Mouse (Mus musculus) forebrain, embryonic 15.5 days (tissue): ENCODE data around the gene Olfr522. TPM values are rescaled to one million over a fixed set of nuclear protein-coding genes. Genes with fewer than 3 reads are reported as not detected.
"Not testable (repeated sequence)": the region's sequence is repeated elsewhere in the genome, so short reads cannot be mapped to it uniquely, and the experiment has no call there.

Experiments used
- ATAC-seq: fragments of 200-750 bp; cut with Nextera tagmentation; replicated peaks from 2 replicates; pipeline ENCODE4 v1.8.0; 2017; ENCODE audit warnings: mild to moderate bottlenecking, moderate TSS enrichment, moderate library complexity
- H3K27ac ChIP-seq: fragments of 300-500 bp; sonication (generic); replicated peaks from 2 replicates; pipeline ENCODE4 v1.5.1; 2015; ENCODE audit warnings: mild to moderate bottlenecking, inconsistent platforms
- H3K27me3 ChIP-seq: fragments of 300-500 bp; sonication (generic); 2 replicates; pipeline ENCODE4 v1.6.1; 2015; ENCODE audit warnings: inconsistent platforms
- H3K36me3 ChIP-seq: fragments of 300-500 bp; sonication (generic); 2 replicates; pipeline ENCODE4 v1.6.1; 2015; ENCODE audit warnings: mild to moderate bottlenecking, inconsistent platforms
- H3K4me1 ChIP-seq: fragments of 300-500 bp; sonication (generic); 2 replicates; pipeline ENCODE4 v1.6.1; 2015; ENCODE audit warnings: inconsistent platforms
- H3K4me2 ChIP-seq: fragments of 300-500 bp; sonication (generic); replicated peaks from 2 replicates; pipeline ENCODE4 v1.6.1; 2015; ENCODE audit warnings: mild to moderate bottlenecking, inconsistent platforms
- H3K4me3 ChIP-seq: fragments of 300-500 bp; sonication (generic); 2 replicates; pipeline ENCODE4 v1.5.1; 2015; ENCODE audit warnings: mild to moderate bottlenecking, inconsistent platforms
- H3K9ac ChIP-seq: fragments of 300-500 bp; sonication (generic); replicated peaks from 2 replicates; pipeline ENCODE4 v1.6.1; 2015; ENCODE audit warnings: mild to moderate bottlenecking, inconsistent platforms
- H3K9me3 ChIP-seq: fragments of 300-500 bp; sonication (generic); 2 replicates; pipeline ENCODE4 v1.6.1; 2016; ENCODE audit warnings: inconsistent platforms
- WGBS: fragments of 180-500 bp; shearing (Covaris S2); methylation state at CpG from one replicate; pipeline ENCODE4 v1.1.7; 2015; ENCODE audit warnings: mixed read lengths; 5-methylcytosine and 5-hydroxymethylcytosine counted together
- polyA plus RNA-seq: library from polyadenylated mRNA; unstranded; fragments of >200 nt; fragmentation: Nextera tagmentation; extraction: Ambion mirVana; gene quantifications from 2 replicates; pipeline ENCODE4 v1.2.1, GENCODE M21; 2015

The Olfr522 gene
- polyA plus RNA-seq, 1 experiment from 2014 or later, result not detected

GRCm38 (mm10) chr7:140153383-140153782, 11.2 kb downstream of the Olfr522 start:
- H3K4me3 ChIP-seq, result peak overlapping the region; percentile 46
- peak; percentile 24 for ATAC-seq
- WGBS, result 8% methylated on average over 28 of the region's 28 CpGs
- no peaks in the 10 kb centered on the region for H3K36me3 ChIP-seq
- H3K4me2 ChIP-seq, result peak overlapping the region; percentile 61
- H3K9ac ChIP-seq, result peak overlapping the region; percentile 41
- peaks cover 8% of the 10 kb centered on the region; the same call in 1 of the 2 replicates for H3K27me3 ChIP-seq
- peaks cover 8% of the 10 kb centered on the region for H3K4me1 ChIP-seq
- no peak overlapping the region for H3K27ac ChIP-seq
- no peaks in the 10 kb centered on the region for H3K9me3 ChIP-seq

- H3K27me3 ChIP-seq, result no peaks in the 10 kb centered on the region
- no peak overlapping the region for H3K27ac ChIP-seq
- no peak overlapping the region for H3K9ac ChIP-seq
- H3K9me3 ChIP-seq, result no peaks in the 10 kb centered on the region
- H3K4me2 ChIP-seq, result no peak overlapping the region
- 88% methylated on average over 4 of the region's 4 CpGs for WGBS
- ATAC-seq, result no peak
- H3K4me1 ChIP-seq, result peaks cover 3% of the 10 kb centered on the region; the same call in 1 of the 2 replicates
- no peak overlapping the region for H3K4me3 ChIP-seq
- H3K36me3 ChIP-seq, result no peaks in the 10 kb centered on the region
Observed at GRCm38 (mm10) chr7:140144550-140144949, 20.0 kb downstream of the Olfr522 start.

- no peak for ATAC-seq
- Histone ChIP-seq H3K36me3 (no peaks in the 10 kb centered on the region), H3K4me2 (no peak overlapping the region), H3K27me3 (no peaks in the 10 kb centered on the region), H3K9me3 (no peaks in the 10 kb centered on the region), H3K9ac (no peak overlapping the region), H3K27ac (no peak overlapping the region), H3K4me1 (peaks cover 12% of the 10 kb centered on the region), H3K4me3 (no peak overlapping the region)
- WGBS, result 7% methylated on average over 14 of the region's 14 CpGs
Observed at GRCm38 (mm10) chr7:140141350-140141749, 23.2 kb downstream of the Olfr522 start.

GRCm38 (mm10) chr7:140138021-140138310, 26.6 kb downstream of the Olfr522 start:
- H3K9ac ChIP-seq, result peak overlapping the region; percentile 68
- no peak; the same call in 1 of the 2 replicates for ATAC-seq
- H3K4me1 ChIP-seq, result peaks cover 12% of the 10 kb centered on the region
- no peaks in the 10 kb centered on the region for H3K9me3 ChIP-seq
- no peaks in the 10 kb centered on the region for H3K27me3 ChIP-seq
- peak overlapping the region; percentile 63 for H3K4me3 ChIP-seq
- H3K27ac ChIP-seq, result peak overlapping the region; percentile 70; the same call in 1 of the 2 replicates
- H3K36me3 ChIP-seq, result no peaks in the 10 kb centered on the region
- peak overlapping the region; percentile 79 for H3K4me2 ChIP-seq
- under 1% methylated on average over 8 of the region's 8 CpGs for WGBS

GRCm38 (mm10) chr7:140137135-140138020, 27.2 kb downstream of the Olfr522 start, which contains the start of gene Mtg1:
Gene Mtg1 (plus strand): TSS chr7:140137564.
- WGBS, result 2% methylated on average over 39 of the region's 39 CpGs
- H3K27ac ChIP-seq, result peak within 1 kb of the TSS; percentile 70
- no peaks in the 10 kb centered on the region for H3K9me3 ChIP-seq
- H3K4me1 ChIP-seq, result peaks cover 12% of the 10 kb centered on the region
- H3K36me3 ChIP-seq, result no peaks in the 10 kb centered on the region
- H3K4me3 ChIP-seq, result peak within 1 kb of the TSS; percentile 63
- ATAC-seq, result peak; percentile 98
- H3K9ac ChIP-seq, result peak within 1 kb of the TSS; percentile 68
- peak within 1 kb of the TSS; percentile 79 for H3K4me2 ChIP-seq
- H3K27me3 ChIP-seq, result no peaks in the 10 kb centered on the region

- no peak overlapping the region for H3K27ac ChIP-seq
- H3K27me3 ChIP-seq, result no peaks in the 10 kb centered on the region
- no peak for ATAC-seq
- peaks cover 9% of the 10 kb centered on the region for H3K4me1 ChIP-seq
- no peaks in the 10 kb centered on the region for H3K9me3 ChIP-seq
- no peak overlapping the region for H3K9ac ChIP-seq
- WGBS, result 93% methylated on average over 5 of the region's 5 CpGs
- H3K4me3 ChIP-seq, result no peak overlapping the region
- no peak overlapping the region for H3K4me2 ChIP-seq
- no peaks in the 10 kb centered on the region for H3K36me3 ChIP-seq
Observed at GRCm38 (mm10) chr7:140135106-140135770, 29.3 kb downstream of the Olfr522 start.

GRCm38 (mm10) chr7:140134033-140134432, 30.5 kb downstream of the Olfr522 start:
- H3K27ac ChIP-seq, H3K9me3 ChIP-seq, H3K27me3 ChIP-seq, H3K4me1 ChIP-seq, H3K36me3 ChIP-seq, H3K9ac ChIP-seq, H3K4me2 ChIP-seq, H3K4me3 ChIP-seq, ATAC-seq: not testable (repeated sequence)
- WGBS, result 91% methylated on average over 7 of the region's 7 CpGs

GRCm38 (mm10) chr7:140132184-140132583, 32.4 kb downstream of the Olfr522 start:
- H3K4me3 ChIP-seq, H3K36me3 ChIP-seq, H3K27me3 ChIP-seq, H3K9ac ChIP-seq, H3K27ac ChIP-seq, H3K4me2 ChIP-seq, H3K9me3 ChIP-seq, ATAC-seq, H3K4me1 ChIP-seq: not testable (repeated sequence)
- WGBS, result 95% methylated on average over 7 of the region's 7 CpGs

GRCm38 (mm10) chr7:140127911-140128310, 36.7 kb downstream of the Olfr522 start:
- H3K27ac ChIP-seq, result no peak overlapping the region
- ATAC-seq, result no peak
- H3K4me2 ChIP-seq, result no peak overlapping the region
- H3K4me3 ChIP-seq, result no peak overlapping the region
- H3K9ac ChIP-seq, result no peak overlapping the region
- WGBS, result 91% methylated on average over 2 of the region's 2 CpGs
- H3K36me3 ChIP-seq, result no peaks in the 10 kb centered on the region
- H3K4me1 ChIP-seq, result peaks cover 9% of the 10 kb centered on the region; the same call in 1 of the 2 replicates
- H3K27me3 ChIP-seq, result no peaks in the 10 kb centered on the region
- no peaks in the 10 kb centered on the region for H3K9me3 ChIP-seq

- peaks cover 9% of the 10 kb centered on the region; the same call in 1 of the 2 replicates for H3K4me1 ChIP-seq
- no peak overlapping the region for H3K4me3 ChIP-seq
- no peaks in the 10 kb centered on the region for H3K9me3 ChIP-seq
- 90% methylated on average over 3 of the region's 3 CpGs for WGBS
- H3K9ac ChIP-seq, result no peak overlapping the region
- H3K4me2 ChIP-seq, result no peak overlapping the region
- no peak overlapping the region for H3K27ac ChIP-seq
- no peaks in the 10 kb centered on the region for H3K27me3 ChIP-seq
- no peak for ATAC-seq
- H3K36me3 ChIP-seq, result no peaks in the 10 kb centered on the region
Observed at GRCm38 (mm10) chr7:140126934-140127333, 37.6 kb downstream of the Olfr522 start.

- H3K4me2 ChIP-seq, result peak overlapping the region; percentile 94
- 9% methylated on average over 5 of the region's 5 CpGs for WGBS
- H3K4me1 ChIP-seq, result peaks cover 9% of the 10 kb centered on the region; the same call in 1 of the 2 replicates
- no peaks in the 10 kb centered on the region for H3K36me3 ChIP-seq
- peak overlapping the region; percentile 91 for H3K4me3 ChIP-seq
- ATAC-seq, result peak; percentile 21; the same call in 1 of the 2 replicates
- peak overlapping the region; percentile 83 for H3K9ac ChIP-seq
- no peak overlapping the region for H3K27ac ChIP-seq
- H3K27me3 ChIP-seq, result no peaks in the 10 kb centered on the region
- no peaks in the 10 kb centered on the region for H3K9me3 ChIP-seq
Observed at GRCm38 (mm10) chr7:140126022-140126350, 38.6 kb downstream of the Olfr522 start.

GRCm38 (mm10) chr7:140125278-140126021, 39.1 kb downstream of the Olfr522 start:
- peak; percentile 97 for ATAC-seq
- Histone ChIP-seq H3K4me2 (peak overlapping the region; percentile 94), H3K36me3 (no peaks in the 10 kb centered on the region), H3K9ac (peak overlapping the region; percentile 83), H3K27me3 (no peaks in the 10 kb centered on the region), H3K27ac (no peak overlapping the region), H3K9me3 (no peaks in the 10 kb centered on the region), H3K4me3 (peak overlapping the region; percentile 91), H3K4me1 (peaks cover 9% of the 10 kb centered on the region; the same call in 1 of the 2 replicates)
- 2% methylated on average over 40 of the region's 40 CpGs for WGBS
